Mouse (Mus musculus): ENCODE data around the gene Peg10.

GRCm38 (mm10) chr6:4708971-4709370 lies 38.1 kb upstream of the Peg10 start:
- TF ChIP-seq POLR2A (IDR thresholded peaks at IDR 0.05; ENCODE audit: control insufficient read depth, low read depth, low read length) (no peak), CTCF (IDR thresholded peaks at IDR 0.05; ENCODE audit: control insufficient read depth, insufficient read depth, insufficient replicate concordance, low read depth, low read length) (no peak)
